Mouse (Mus musculus) brain, embryonic 14.5 days (tissue): ENCODE data around the gene Lig3.

Experiments used
- CTCF ChIP-seq: fragments of 200-500 bp; IDR thresholded peaks from 2 replicates; pipeline ENCODE4 v1.5.1; 2012; ENCODE audit warnings: inconsistent platforms, mild to moderate bottlenecking, moderate library complexity, borderline replicate concordance; ENCODE audit not compliant: insufficient read depth, insufficient read length; ENCODE audit errors: extremely low read depth
- POLR2A ChIP-seq: fragments of 200-500 bp; IDR thresholded peaks from 2 replicates; pipeline ENCODE4 v1.6.1; 2012; ENCODE audit warnings: mild to moderate bottlenecking, inconsistent platforms, borderline replicate concordance; ENCODE audit not compliant: poor library complexity, insufficient read depth, insufficient read length, severe bottlenecking; ENCODE audit errors: extremely low read depth

GRCm38 (mm10) chr11:82819350-82819749 is 38.4 kb downstream of the Lig3 start:
- TF ChIP-seq CTCF (peak; percentile 65; the same call in 1 of the 2 replicates), POLR2A (no peak)
